9 mouse cellular contexts compared by ENCODE assay signal in the genomic region with DNA sequence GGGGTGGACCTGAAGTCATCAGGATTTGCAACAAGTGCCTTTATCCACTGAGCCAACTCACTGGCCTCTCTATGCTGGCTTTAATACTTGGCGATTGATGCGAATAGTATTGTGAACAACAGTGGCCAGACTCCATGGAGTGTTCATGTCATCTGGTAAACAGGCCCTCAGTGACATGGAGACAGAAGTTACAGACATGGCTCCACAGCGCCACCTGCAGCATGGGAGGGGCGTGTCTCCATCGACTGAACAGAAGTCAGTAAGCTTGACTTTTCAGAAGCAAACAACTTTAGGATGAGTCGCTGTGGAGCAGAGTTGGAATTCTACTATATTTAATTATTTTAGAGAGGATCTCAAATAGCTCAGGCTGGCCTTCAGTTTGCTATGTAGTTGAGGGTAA.
DNase-seq lines count a peak whose midpoint lies in the region; ATAC-seq and TF ChIP-seq lines count a peak whose summit lies in the region.
"Had no signal": no experiment of that assay in that cellular context is flagged by ENCODE, and none has a peak within 500 bp of the region (broad histone marks: within the 10 kb centered on the region; RNA-seq: fewer than 3 reads in every experiment).

No protein-coding gene starts in this region.

- WGBS in kidney, postnatal 0 days: 77% methylated on average over 6 of the region's 6 CpGs
- 70% methylated on average over 6 of the region's 6 CpGs for WGBS in forebrain, embryonic 12.5 days

- TF ChIP-seq CTCF in kidney, postnatal 0 days (IDR thresholded peaks at IDR 0.05; ENCODE audit: low read depth): peak; percentile 64

- peak; percentile 40 for DNase-seq in kidney, postnatal 0 days (ENCODE audit: low spot score)
- DNase-seq in kidney, adult 11 months: no peak
- peak; percentile 67 to 72 for DNase-seq in B cell, adult 2 months
- peak; percentile 25 for DNase-seq in MN1 (ENCODE audit: low spot score)
- DNase-seq in embryo, embryonic 10.5 days (ENCODE audit: low spot score): peak; percentile 55
- DNase-seq in naive thymus-derived CD4-positive, alpha-beta T cell, adult 2 months (ENCODE audit: low read depth): peak; percentile 63
- DNase-seq in urinary bladder, adult 18-20 months (ENCODE audit: low spot score in 2 of 2): no peak

- no peak overlapping the region for H3K4me3 ChIP-seq in kidney, postnatal 0 days (replicated peaks; ENCODE audit: low read depth, low read length)
- no peak overlapping the region for H3K4me3 ChIP-seq in forebrain, embryonic 12.5 days (replicated peaks)
- H3K4me3 ChIP-seq: limb, embryonic 13.5 days had no signal

- ATAC-seq in kidney, postnatal 0 days (replicated peaks; ENCODE audit: low FRiP score, low read depth): no peak
- ATAC-seq in forebrain, embryonic 12.5 days (ENCODE audit: low FRiP score): no peak

- H3K4me1 ChIP-seq in kidney, postnatal 0 days (replicated peaks; ENCODE audit: insufficient read depth, low read length): no peaks in the 10 kb centered on the region
- H3K4me1 ChIP-seq in forebrain, embryonic 12.5 days: peaks cover 3% of the 10 kb centered on the region; the same call in 1 of the 2 replicates
- H3K4me1 ChIP-seq: limb, embryonic 13.5 days had no signal

- H3K27me3 ChIP-seq in kidney, postnatal 0 days (ENCODE audit: insufficient read depth, low read length): no peaks in the 10 kb centered on the region
- H3K27me3 ChIP-seq in forebrain, embryonic 12.5 days: no peaks in the 10 kb centered on the region
- H3K27me3 ChIP-seq: limb, embryonic 13.5 days had no signal

- H3K4me2 ChIP-seq in kidney, postnatal 0 days (ENCODE audit: low read length): no peak overlapping the region
- H3K4me2 ChIP-seq in forebrain, embryonic 12.5 days: no peak overlapping the region
- H3K4me2 ChIP-seq: limb, embryonic 13.5 days had no signal

- H3K36me3 ChIP-seq in kidney, postnatal 0 days (ENCODE audit: insufficient read depth, low read length): no peaks in the 10 kb centered on the region
- H3K36me3 ChIP-seq in forebrain, embryonic 12.5 days (replicated peaks): no peaks in the 10 kb centered on the region
- H3K36me3 ChIP-seq: limb, embryonic 13.5 days had no signal

- H3K9ac ChIP-seq in kidney, postnatal 0 days (ENCODE audit: low read depth, low read length): no peak overlapping the region
- H3K9ac ChIP-seq in forebrain, embryonic 12.5 days: no peak overlapping the region
- H3K9ac ChIP-seq: limb, embryonic 13.5 days had no signal

- no peaks in the 10 kb centered on the region for H3K9me3 ChIP-seq in kidney, postnatal 0 days (replicated peaks; ENCODE audit: low read length)
- no peaks in the 10 kb centered on the region for H3K9me3 ChIP-seq in forebrain, embryonic 12.5 days
- H3K9me3 ChIP-seq: limb, embryonic 13.5 days had no signal

- no peak overlapping the region for H3K27ac ChIP-seq in kidney, postnatal 0 days
- H3K27ac ChIP-seq in forebrain, embryonic 12.5 days: no peak overlapping the region
- H3K27ac ChIP-seq: limb, embryonic 13.5 days had no signal

Comparison
In these comparisons a context has a peak if more than half of its experiments do, and no peak if none do; other contexts are left out.
1. DNase-seq: peak in kidney, postnatal 0 days (single experiment), B cell, adult 2 months (2 of 2), MN1 (single experiment), embryo, embryonic 10.5 days (single experiment) and naive thymus-derived CD4-positive, alpha-beta T cell, adult 2 months (single experiment); none in kidney, adult 11 months (single experiment) and urinary bladder, adult 18-20 months (0 of 2).